Mouse (Mus musculus): ENCODE results near the gene Tlx3. TPM values are rescaled to one million over a fixed set of nuclear protein-coding genes. Genes with fewer than 3 reads are reported as not detected.

The Tlx3 gene
- polyA plus RNA-seq, 1 experiment, result 12.4 TPM

GRCm38 (mm10) chr11:33200764-33201625 is 2.4 kb downstream of the Tlx3 start:
- peak overlapping the region; percentile 63 for H3K27ac ChIP-seq (ENCODE audit: insufficient read depth, low read length)
- no peaks in the 10 kb centered on the region for H3K4me1 ChIP-seq (ENCODE audit: control insufficient read depth, insufficient read depth, low read length)
- WGBS, result 3% methylated on average over 73 of the region's 76 CpGs
- peak; percentile 61 to 74 for DNase-seq
- no peak for TF ChIP-seq POLR2A (IDR thresholded peaks at IDR 0.05; ENCODE audit: borderline replicate concordance, insufficient read depth, low read length)
- no peak for TF ChIP-seq CTCF (IDR thresholded peaks at IDR 0.05; ENCODE audit: borderline replicate concordance, insufficient read depth, low read depth, low read length)
- peak overlapping the region; percentile 54 for H3K4me3 ChIP-seq (replicated peaks; ENCODE audit: insufficient read depth, low read depth, low read length)
- peaks cover 11% of the 10 kb centered on the region; the same call in 1 of the 2 replicates for H3K27me3 ChIP-seq (ENCODE audit: control insufficient read depth, insufficient read depth, low read length)

GRCm38 (mm10) chr11:33199906-33200763 is 3.3 kb downstream of the Tlx3 start:
- Histone ChIP-seq H3K27me3 (ENCODE audit: control insufficient read depth, insufficient read depth, low read length) (peaks cover 11% of the 10 kb centered on the region; the same call in 1 of the 2 replicates), H3K27ac (ENCODE audit: insufficient read depth, low read length) (peak overlapping the region; percentile 53), H3K4me3 (replicated peaks; ENCODE audit: insufficient read depth, low read depth, low read length) (peak overlapping the region; percentile 23), H3K4me1 (ENCODE audit: control insufficient read depth, insufficient read depth, low read length) (no peaks in the 10 kb centered on the region)
- 11% methylated on average over 45 of the region's 45 CpGs for WGBS
- peak; percentile 54 to 71 for DNase-seq
- no peak for TF ChIP-seq CTCF (IDR thresholded peaks at IDR 0.05; ENCODE audit: borderline replicate concordance, insufficient read depth, low read depth, low read length)
- TF ChIP-seq POLR2A (IDR thresholded peaks at IDR 0.05; ENCODE audit: borderline replicate concordance, insufficient read depth, low read length), result no peak

DNA sequence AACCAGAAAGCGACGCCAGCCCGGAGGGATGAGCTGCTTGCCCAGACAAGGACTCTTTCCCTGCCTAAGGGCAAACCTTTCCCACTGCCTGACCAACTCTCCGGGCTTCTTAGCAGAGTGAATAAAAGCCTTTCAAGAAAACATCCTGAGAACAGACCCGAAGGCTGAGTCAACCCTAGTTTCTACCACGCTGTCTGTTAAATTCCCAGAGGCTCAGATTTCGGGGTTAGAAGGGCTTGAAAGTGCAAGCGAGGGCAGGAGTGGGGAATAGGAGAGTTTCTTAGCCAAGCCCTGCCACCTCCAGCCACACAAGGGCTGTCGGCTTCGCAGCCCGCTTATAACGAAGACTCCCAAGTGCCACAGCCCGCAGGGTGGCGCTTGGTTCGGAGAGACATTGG is 4.3 kb downstream of the Tlx3 start:
- H3K4me1 ChIP-seq (ENCODE audit: control insufficient read depth, insufficient read depth, low read length), result no peaks in the 10 kb centered on the region
- peaks cover 11% of the 10 kb centered on the region; the same call in 1 of the 2 replicates for H3K27me3 ChIP-seq (ENCODE audit: control insufficient read depth, insufficient read depth, low read length)
- WGBS, result 16% methylated on average over 15 of the region's 15 CpGs
- DNase-seq, result peak; percentile 31 to 55
- H3K27ac ChIP-seq (ENCODE audit: insufficient read depth, low read length), result peak overlapping the region; percentile 53
- no peak for TF ChIP-seq CTCF (IDR thresholded peaks at IDR 0.05; ENCODE audit: borderline replicate concordance, insufficient read depth, low read depth, low read length)
- no peak for TF ChIP-seq POLR2A (IDR thresholded peaks at IDR 0.05; ENCODE audit: borderline replicate concordance, insufficient read depth, low read length)
- H3K4me3 ChIP-seq (replicated peaks; ENCODE audit: insufficient read depth, low read depth, low read length), result peak overlapping the region; percentile 26

- H3K4me1 ChIP-seq (ENCODE audit: control insufficient read depth, insufficient read depth, low read length), result no peaks in the 10 kb centered on the region
- no peak overlapping the region for H3K4me3 ChIP-seq (replicated peaks; ENCODE audit: insufficient read depth, low read depth, low read length)
- WGBS, result 42% methylated on average over 22 of the region's 22 CpGs
- peaks cover 10% of the 10 kb centered on the region; the same call in 1 of the 2 replicates for H3K27me3 ChIP-seq (ENCODE audit: control insufficient read depth, insufficient read depth, low read length)
- peak; percentile 19 to 37 for DNase-seq
- TF ChIP-seq CTCF (IDR thresholded peaks at IDR 0.05; ENCODE audit: borderline replicate concordance, insufficient read depth, low read depth, low read length), result no peak
- no peak for TF ChIP-seq POLR2A (IDR thresholded peaks at IDR 0.05; ENCODE audit: borderline replicate concordance, insufficient read depth, low read length)
- H3K27ac ChIP-seq (ENCODE audit: insufficient read depth, low read length), result peak overlapping the region; percentile 53
Measured at GRCm38 (mm10) chr11:33198351-33199116, 4.9 kb downstream of the Tlx3 start.

DNA sequence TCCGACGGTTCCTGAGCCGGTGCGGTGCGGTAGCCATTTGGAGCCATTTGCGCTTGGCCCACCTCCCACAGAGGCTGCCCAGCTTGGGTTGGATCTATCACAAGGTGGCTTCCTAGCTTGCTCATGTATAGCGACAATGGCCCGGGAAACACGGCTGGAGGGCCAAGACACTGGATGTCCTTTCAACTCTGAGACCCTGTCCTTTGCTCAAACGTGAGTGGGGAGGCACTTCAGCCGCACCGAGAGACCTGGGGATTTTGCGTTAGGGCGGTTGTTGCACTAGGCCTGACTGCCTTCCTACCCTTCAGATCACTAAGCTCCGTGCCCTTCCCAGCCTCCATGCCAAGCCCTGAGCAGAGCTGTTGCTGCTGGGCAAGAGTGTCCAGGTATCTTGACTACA is 5.7 kb downstream of the Tlx3 start:
- peak; percentile 62 for DNase-seq
- peak overlapping the region; percentile 53 for H3K27ac ChIP-seq (ENCODE audit: insufficient read depth, low read length)
- peaks cover 6% of the 10 kb centered on the region; the same call in 1 of the 2 replicates for H3K27me3 ChIP-seq (ENCODE audit: control insufficient read depth, insufficient read depth, low read length)

GRCm38 (mm10) chr11:33197133-33197514 is 6.3 kb downstream of the Tlx3 start:
- Histone ChIP-seq H3K4me3 (replicated peaks; ENCODE audit: insufficient read depth, low read depth, low read length) (no peak overlapping the region), H3K27ac (ENCODE audit: insufficient read depth, low read length) (0 out of 2 replicates have a peak overlapping the region, but pooled peaks have one; percentile 14), H3K4me1 (ENCODE audit: control insufficient read depth, insufficient read depth, low read length) (no peaks in the 10 kb centered on the region), H3K27me3 (ENCODE audit: control insufficient read depth, insufficient read depth, low read length) (peaks cover 3% of the 10 kb centered on the region; the same call in 1 of the 2 replicates)
- WGBS, result 49% methylated on average over 13 of the region's 13 CpGs
- TF ChIP-seq POLR2A (IDR thresholded peaks at IDR 0.05; ENCODE audit: borderline replicate concordance, insufficient read depth, low read length) (no peak), CTCF (IDR thresholded peaks at IDR 0.05; ENCODE audit: borderline replicate concordance, insufficient read depth, low read depth, low read length) (no peak)
- DNase-seq, result peak in 1 of 2 experiments; percentile 29

More for the DNA sequence above, 5.7 kb downstream of the Tlx3 start:
- H3K4me3 ChIP-seq (replicated peaks; ENCODE audit: insufficient read depth, low read depth, low read length), result no peak overlapping the region
- no peaks in the 10 kb centered on the region for H3K4me1 ChIP-seq (ENCODE audit: control insufficient read depth, insufficient read depth, low read length)
- TF ChIP-seq CTCF (IDR thresholded peaks at IDR 0.05; ENCODE audit: borderline replicate concordance, insufficient read depth, low read depth, low read length) (no peak), POLR2A (IDR thresholded peaks at IDR 0.05; ENCODE audit: borderline replicate concordance, insufficient read depth, low read length) (no peak)
- WGBS, result 28% methylated on average over 15 of the region's 15 CpGs

Data from cerebellum, adult 2 months (tissue).